Mouse (Mus musculus): Measurements from ENCODE around the gene Mpp4. TPM values are rescaled to one million over a fixed set of nuclear protein-coding genes. Genes with fewer than 3 reads are reported as not detected.

Mpp4 gene
- polyA plus RNA-seq, 2 experiments: 0.20 to 0.50 TPM

DNA sequence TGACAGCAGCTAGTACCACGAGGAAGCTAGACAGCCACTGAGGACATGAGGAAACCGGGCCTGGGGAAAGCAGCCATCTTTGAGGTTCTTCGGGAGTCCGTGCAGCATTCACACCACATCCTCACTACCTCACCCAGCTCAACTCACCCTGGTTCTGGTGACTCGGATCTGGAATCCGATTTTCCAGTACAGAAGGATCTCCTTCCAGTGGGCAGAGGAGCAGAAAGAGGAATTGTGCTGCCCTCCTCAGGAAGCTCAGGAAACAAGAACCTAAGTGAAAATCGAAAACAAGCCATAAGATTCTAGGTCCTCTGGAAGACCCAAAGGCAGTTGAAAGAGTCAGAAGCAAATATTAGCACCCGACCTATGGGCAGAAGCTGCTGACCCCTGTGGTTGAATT lies 7.1 kb upstream of the Mpp4 start:
- no peak overlapping the region for H3K4me2 ChIP-seq (ENCODE audit: low read depth)
- no peaks in the 10 kb centered on the region for H3K27me3 ChIP-seq (ENCODE audit: control insufficient read depth, insufficient read depth, low read length)
- H3K4me3 ChIP-seq (ENCODE audit: insufficient read depth in 1 of 2, low read depth in 2 of 2, low read length in 2 of 2): no peak overlapping the region
- TF ChIP-seq EP300 (IDR thresholded peaks at IDR 0.05; ENCODE audit: low read depth): no peak
- no peak for TF ChIP-seq CTCF (IDR thresholded peaks at IDR 0.05; ENCODE audit: low read depth)
- H3K9me3 ChIP-seq (ENCODE audit: control insufficient read depth, low read length): no peaks in the 10 kb centered on the region
- H3K27ac ChIP-seq: no peak overlapping the region
- ATAC-seq (ENCODE audit: insufficient read depth) (no peak), DNase-seq (ENCODE audit: low read depth in 3 of 3, low spot score in 3 of 3) (no peak)
- H3K4me1 ChIP-seq (replicated peaks; ENCODE audit: control insufficient read depth in 2 of 2, insufficient read depth in 2 of 2, low read length in 1 of 2): peaks cover 0 to 15% of the 10 kb centered on the region in 2 experiments; a peak in 3 of 4 replicates
- H3K9ac ChIP-seq (replicated peaks): no peak overlapping the region
- 52% methylated on average over 8 of the region's 8 CpGs for WGBS (ENCODE audit: insufficient replicate concordance)
- no peaks in the 10 kb centered on the region for H3K36me3 ChIP-seq (replicated peaks; ENCODE audit: control insufficient read depth, insufficient read depth, low read depth)

DNA sequence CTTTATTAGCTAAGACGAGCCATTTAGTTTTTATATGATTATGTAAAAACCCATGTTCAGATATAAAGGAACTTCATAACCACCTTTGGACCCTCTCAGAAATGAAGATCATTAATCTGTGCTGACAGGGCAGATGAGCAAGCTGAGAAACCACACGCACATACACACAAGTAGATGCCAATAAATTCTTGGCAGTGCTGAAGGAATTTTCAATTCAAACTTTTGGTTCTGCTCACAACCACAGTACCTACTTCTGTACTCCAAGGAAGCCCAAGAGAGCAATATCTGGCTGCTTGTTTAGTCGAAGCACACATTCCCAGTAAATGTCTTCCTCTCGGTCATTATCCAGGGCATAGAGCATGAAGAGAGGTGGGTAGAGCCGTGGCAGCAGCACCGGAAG lies 6.4 kb upstream of the Mpp4 start:
- 73% methylated on average over 6 of the region's 6 CpGs for WGBS (ENCODE audit: insufficient replicate concordance)
- no peak for DNase-seq (ENCODE audit: low read depth in 3 of 3, low spot score in 3 of 3)

DNA sequence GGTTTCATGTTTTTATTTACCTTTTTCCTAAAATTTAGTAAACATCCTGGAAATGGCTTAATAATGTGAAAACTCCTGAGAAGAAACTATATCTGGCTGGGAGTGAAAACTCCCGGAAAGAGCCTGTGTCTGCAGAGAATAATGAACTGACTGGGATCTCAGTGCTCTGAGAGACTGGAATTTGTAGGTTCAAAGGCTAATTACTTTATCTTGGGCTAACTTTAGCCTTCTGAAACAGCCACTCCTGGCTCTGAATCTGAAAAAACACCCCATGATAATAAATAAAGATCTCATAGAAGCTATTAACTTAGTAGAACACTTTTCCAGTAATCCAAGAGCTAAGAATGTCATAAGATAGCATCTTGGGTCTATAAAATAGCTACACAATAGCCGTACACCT lies 5.4 kb upstream of the Mpp4 start:
- Histone ChIP-seq H3K4me1 (replicated peaks; ENCODE audit: control insufficient read depth in 2 of 2, insufficient read depth in 2 of 2, low read length in 1 of 2) (peaks cover 0 to 15% of the 10 kb centered on the region in 2 experiments; a peak in 3 of 4 replicates), H3K4me2 (ENCODE audit: low read depth) (no peak overlapping the region), H3K27ac (no peak overlapping the region), H3K36me3 (replicated peaks; ENCODE audit: control insufficient read depth, insufficient read depth, low read depth) (no peaks in the 10 kb centered on the region), H3K4me3 (ENCODE audit: insufficient read depth in 1 of 2, low read depth in 2 of 2, low read length in 2 of 2) (no peak overlapping the region), H3K27me3 (ENCODE audit: control insufficient read depth, insufficient read depth, low read length) (no peaks in the 10 kb centered on the region), H3K9ac (replicated peaks) (no peak overlapping the region), H3K9me3 (ENCODE audit: control insufficient read depth, low read length) (no peaks in the 10 kb centered on the region)
- WGBS (ENCODE audit: insufficient replicate concordance): 76% methylated on average over 2 of the region's 2 CpGs
- no peak for ATAC-seq (ENCODE audit: insufficient read depth)
- TF ChIP-seq EP300 (IDR thresholded peaks at IDR 0.05; ENCODE audit: low read depth): no peak
- no peak for TF ChIP-seq CTCF (IDR thresholded peaks at IDR 0.05; ENCODE audit: low read depth)
- no peak for DNase-seq (ENCODE audit: low read depth in 3 of 3, low spot score in 3 of 3)

More for the DNA sequence above, 6.4 kb upstream of the Mpp4 start:
- H3K9ac ChIP-seq (replicated peaks): no peak overlapping the region
- no peak overlapping the region for H3K4me2 ChIP-seq (ENCODE audit: low read depth)
- peaks cover 0 to 15% of the 10 kb centered on the region in 2 experiments; a peak in 3 of 4 replicates for H3K4me1 ChIP-seq (replicated peaks; ENCODE audit: control insufficient read depth in 2 of 2, insufficient read depth in 2 of 2, low read length in 1 of 2)
- ATAC-seq (ENCODE audit: insufficient read depth): no peak
- no peaks in the 10 kb centered on the region for H3K9me3 ChIP-seq (ENCODE audit: control insufficient read depth, low read length)
- no peak overlapping the region for H3K4me3 ChIP-seq (ENCODE audit: insufficient read depth in 1 of 2, low read depth in 2 of 2, low read length in 2 of 2)
- H3K27me3 ChIP-seq (ENCODE audit: control insufficient read depth, insufficient read depth, low read length): no peaks in the 10 kb centered on the region
- TF ChIP-seq EP300 (IDR thresholded peaks at IDR 0.05; ENCODE audit: low read depth) (no peak), CTCF (IDR thresholded peaks at IDR 0.05; ENCODE audit: low read depth) (no peak)
- no peaks in the 10 kb centered on the region for H3K36me3 ChIP-seq (replicated peaks; ENCODE audit: control insufficient read depth, insufficient read depth, low read depth)
- H3K27ac ChIP-seq: no peak overlapping the region

DNA sequence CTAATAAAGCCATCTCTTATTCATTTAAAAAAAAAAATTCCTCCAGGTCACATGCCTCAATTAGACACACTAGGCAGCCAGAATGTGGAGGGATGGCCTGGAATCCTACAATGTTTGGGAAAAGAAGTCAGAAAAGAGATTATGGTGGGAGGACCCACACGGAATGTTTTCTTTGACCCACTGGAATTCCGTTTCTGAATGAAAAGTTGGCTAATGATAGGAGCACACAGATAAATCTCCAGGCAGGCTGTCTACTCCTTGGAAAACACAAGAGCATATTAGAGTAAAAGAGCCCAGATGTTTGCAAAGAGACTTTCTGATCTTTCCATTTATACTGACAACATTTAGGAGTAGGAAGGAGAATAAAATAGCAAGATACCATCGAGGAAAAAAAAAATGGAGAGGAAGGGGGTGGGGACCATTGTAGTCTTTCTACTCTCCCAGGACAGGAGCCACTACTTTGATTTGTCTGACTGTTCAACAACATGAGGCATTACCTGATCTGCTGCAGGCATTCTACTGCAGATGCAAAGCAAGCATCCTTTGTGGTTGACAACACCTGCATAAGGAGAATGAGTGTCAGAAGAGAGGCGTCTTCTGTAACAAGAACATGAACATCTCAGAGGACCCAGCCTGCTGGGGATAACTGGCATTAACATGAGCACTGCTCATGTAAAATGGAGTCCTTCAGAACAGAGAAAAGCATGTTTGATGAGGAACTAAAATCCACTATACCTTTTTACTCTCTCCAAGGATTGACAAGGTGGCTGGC lies 4.7 kb upstream of the Mpp4 start:
- Histone ChIP-seq H3K36me3 (replicated peaks; ENCODE audit: control insufficient read depth, insufficient read depth, low read depth) (no peaks in the 10 kb centered on the region), H3K4me2 (ENCODE audit: low read depth) (no peak overlapping the region), H3K27me3 (ENCODE audit: control insufficient read depth, insufficient read depth, low read length) (no peaks in the 10 kb centered on the region), H3K27ac (no peak overlapping the region), H3K4me3 (ENCODE audit: insufficient read depth in 1 of 2, low read depth in 2 of 2, low read length in 2 of 2) (no peak overlapping the region), H3K9me3 (ENCODE audit: control insufficient read depth, low read length) (no peaks in the 10 kb centered on the region), H3K9ac (replicated peaks) (no peak overlapping the region), H3K4me1 (replicated peaks; ENCODE audit: control insufficient read depth in 2 of 2, insufficient read depth in 2 of 2, low read length in 1 of 2) (peaks cover 0 to 11% of the 10 kb centered on the region in 2 experiments; a peak in 3 of 4 replicates)
- TF ChIP-seq CTCF (IDR thresholded peaks at IDR 0.05; ENCODE audit: low read depth) (no peak), EP300 (IDR thresholded peaks at IDR 0.05; ENCODE audit: low read depth) (no peak)
- DNase-seq (ENCODE audit: low read depth in 3 of 3, low spot score in 3 of 3) (no peak), ATAC-seq (ENCODE audit: insufficient read depth) (no peak)
- 68% methylated on average over 4 of the region's 4 CpGs for WGBS (ENCODE audit: insufficient replicate concordance)

DNA sequence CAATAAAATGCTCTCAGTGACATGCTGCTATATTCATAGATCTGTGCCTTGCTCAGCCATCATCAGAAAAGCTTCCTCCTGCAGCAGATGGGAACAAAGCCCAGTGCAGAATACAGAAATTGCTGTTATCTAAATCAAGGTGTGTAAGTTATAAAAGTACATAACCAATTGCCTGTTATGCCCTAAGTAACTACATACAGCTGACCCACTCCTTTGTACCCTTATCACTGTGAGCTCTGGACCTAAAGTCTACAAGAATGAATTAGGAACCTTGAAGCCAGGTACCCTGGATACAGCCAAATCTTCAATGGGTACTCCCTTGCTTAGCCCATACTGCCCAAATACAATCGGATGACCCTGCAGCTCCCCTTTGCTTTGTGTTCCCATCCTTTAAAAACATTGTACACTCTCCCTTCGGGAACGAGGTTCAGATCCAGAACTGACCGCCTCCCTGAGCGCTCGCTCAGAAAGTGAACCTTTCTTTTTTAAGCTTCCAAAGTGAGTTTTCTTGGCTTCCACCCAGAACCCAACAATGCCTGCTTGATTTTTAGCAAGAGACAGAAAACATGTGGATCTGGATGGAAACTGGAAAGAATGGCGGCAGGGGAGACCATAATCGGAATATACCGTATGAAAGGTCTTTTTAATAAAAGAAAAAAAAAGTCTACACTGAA lies 3.2 kb upstream of the Mpp4 start:
- TF ChIP-seq CTCF (IDR thresholded peaks at IDR 0.05; ENCODE audit: low read depth): no peak
- TF ChIP-seq EP300 (IDR thresholded peaks at IDR 0.05; ENCODE audit: low read depth): no peak
- Histone ChIP-seq H3K4me3 (ENCODE audit: insufficient read depth in 1 of 2, low read depth in 2 of 2, low read length in 2 of 2) (no peak overlapping the region), H3K36me3 (replicated peaks; ENCODE audit: control insufficient read depth, insufficient read depth, low read depth) (no peaks in the 10 kb centered on the region), H3K4me2 (ENCODE audit: low read depth) (no peak overlapping the region), H3K9me3 (ENCODE audit: control insufficient read depth, low read length) (no peaks in the 10 kb centered on the region), H3K4me1 (replicated peaks; ENCODE audit: control insufficient read depth in 2 of 2, insufficient read depth in 2 of 2, low read length in 1 of 2) (peaks cover 0 to 3% of the 10 kb centered on the region in 2 experiments; a peak in 1 of 4 replicates), H3K9ac (replicated peaks) (no peak overlapping the region), H3K27ac (no peak overlapping the region), H3K27me3 (ENCODE audit: control insufficient read depth, insufficient read depth, low read length) (no peaks in the 10 kb centered on the region)
- no peak for ATAC-seq (ENCODE audit: insufficient read depth)
- WGBS (ENCODE audit: insufficient replicate concordance): 85% methylated on average over 9 of the region's 9 CpGs
- DNase-seq (ENCODE audit: low read depth in 3 of 3, low spot score in 3 of 3): no peak
